Mouse (Mus musculus): ENCODE data around the gene Slc12a9. TPM values are rescaled to one million over a fixed set of nuclear protein-coding genes. Genes with fewer than 3 reads are reported as not detected.
A peak's percentile ranks its signal among the peaks of the same experiment; 100 is the strongest.

Slc12a9 gene
- total RNA-seq, 1 experiment = 20.9 TPM

GRCm38 (mm10) chr5:137320996-137321395 lies 12.4 kb downstream of the Slc12a9 start:
- Histone ChIP-seq H3K9ac (ENCODE audit: insufficient read depth, low read depth, low read length, poor library complexity, severe bottlenecking) (no peak overlapping the region), H3K36me3 (ENCODE audit: control insufficient read depth, insufficient read depth, low read length, poor library complexity, severe bottlenecking) (peaks cover 11% of the 10 kb centered on the region), H3K27ac (ENCODE audit: insufficient read depth, low read depth, low read length, poor library complexity, severe bottlenecking) (no peak overlapping the region), H3K9me3 (ENCODE audit: control insufficient read depth, insufficient read depth, low read depth, low read length) (no peaks in the 10 kb centered on the region), H3K4me1 (ENCODE audit: control insufficient read depth in 2 of 2, insufficient read depth in 2 of 2, low read length in 2 of 2, poor library complexity in 1 of 2) (peaks cover 0 to 4% of the 10 kb centered on the region in 2 experiments; a peak in 2 of 4 replicates), H3K4me3 (ENCODE audit: insufficient read depth in 1 of 2, low read depth in 1 of 2, low read length in 2 of 2, poor library complexity in 1 of 2, severe bottlenecking in 1 of 2) (no peak overlapping the region)
- in situ Hi-C loops (cut with MboI; ENCODE audit: low sequenced_read_pairs in 2 of 2, unreplicated experiment in 2 of 2) = no loop called here
- no peak for DNase-seq (ENCODE audit: low read depth, low spot score)
- TF ChIP-seq HCFC1 (IDR thresholded peaks at IDR 0.05; ENCODE audit: borderline replicate concordance, insufficient read depth, low read length) = no peak
- no peak for TF ChIP-seq CHD2 (IDR thresholded peaks at IDR 0.05; ENCODE audit: low read depth, low read length)
- TF ChIP-seq ZNF384 (IDR thresholded peaks at IDR 0.05; ENCODE audit: low read depth, low read length) = no peak
- TF ChIP-seq MAFK (IDR thresholded peaks at IDR 0.05; ENCODE audit: insufficient read depth, low read depth, low read length) = no peak
- TF ChIP-seq ZC3H11A (IDR thresholded peaks at IDR 0.05; ENCODE audit: borderline replicate concordance, low read depth, low read length) = no peak

- H3K36me3 ChIP-seq (ENCODE audit: control insufficient read depth, insufficient read depth, low read length, poor library complexity, severe bottlenecking) = peaks cover 5% of the 10 kb centered on the region; the same call in 1 of the 2 replicates
- no peak overlapping the region for H3K9ac ChIP-seq (ENCODE audit: insufficient read depth, low read depth, low read length, poor library complexity, severe bottlenecking)
- DNase-seq (ENCODE audit: low read depth, low spot score) = no peak
- H3K9me3 ChIP-seq (ENCODE audit: control insufficient read depth, insufficient read depth, low read depth, low read length) = no peaks in the 10 kb centered on the region
- no peak for TF ChIP-seq MAFK (IDR thresholded peaks at IDR 0.05; ENCODE audit: insufficient read depth, low read depth, low read length)
- no peak for TF ChIP-seq HCFC1 (IDR thresholded peaks at IDR 0.05; ENCODE audit: borderline replicate concordance, insufficient read depth, low read length)
- no peak for TF ChIP-seq CHD2 (IDR thresholded peaks at IDR 0.05; ENCODE audit: low read depth, low read length)
- TF ChIP-seq ZNF384 (IDR thresholded peaks at IDR 0.05; ENCODE audit: low read depth, low read length) = no peak
- TF ChIP-seq ZC3H11A (IDR thresholded peaks at IDR 0.05; ENCODE audit: borderline replicate concordance, low read depth, low read length) = no peak
- in situ Hi-C loops (cut with MboI; ENCODE audit: low sequenced_read_pairs in 2 of 2, unreplicated experiment in 2 of 2) = no loop called here
- H3K4me1 ChIP-seq (ENCODE audit: control insufficient read depth in 2 of 2, insufficient read depth in 2 of 2, low read length in 2 of 2, poor library complexity in 1 of 2) = peaks cover 0 to 16% of the 10 kb centered on the region in 2 experiments; a peak in 2 of 4 replicates
- no peak overlapping the region for H3K27ac ChIP-seq (ENCODE audit: insufficient read depth, low read depth, low read length, poor library complexity, severe bottlenecking)
- H3K4me3 ChIP-seq (ENCODE audit: insufficient read depth in 1 of 2, low read depth in 1 of 2, low read length in 2 of 2, poor library complexity in 1 of 2, severe bottlenecking in 1 of 2) = no peak overlapping the region
Observed at GRCm38 (mm10) chr5:137318570-137318969, 14.8 kb downstream of the Slc12a9 start.

GRCm38 (mm10) chr5:137317361-137317760 lies 16.0 kb downstream of the Slc12a9 start:
- peaks cover 0 to 18% of the 10 kb centered on the region in 2 experiments; a peak in 2 of 4 replicates for H3K4me1 ChIP-seq (ENCODE audit: control insufficient read depth in 2 of 2, insufficient read depth in 2 of 2, low read length in 2 of 2, poor library complexity in 1 of 2)
- no peaks in the 10 kb centered on the region for H3K9me3 ChIP-seq (ENCODE audit: control insufficient read depth, insufficient read depth, low read depth, low read length)
- no peak overlapping the region for H3K4me3 ChIP-seq (ENCODE audit: insufficient read depth in 1 of 2, low read depth in 1 of 2, low read length in 2 of 2, poor library complexity in 1 of 2, severe bottlenecking in 1 of 2)
- DNase-seq (ENCODE audit: low read depth, low spot score) = no peak
- in situ Hi-C loops (cut with MboI; ENCODE audit: low sequenced_read_pairs in 2 of 2, unreplicated experiment in 2 of 2) = no loop called here
- no peak overlapping the region for H3K9ac ChIP-seq (ENCODE audit: insufficient read depth, low read depth, low read length, poor library complexity, severe bottlenecking)
- no peak for TF ChIP-seq MAFK (IDR thresholded peaks at IDR 0.05; ENCODE audit: insufficient read depth, low read depth, low read length)
- TF ChIP-seq ZC3H11A (IDR thresholded peaks at IDR 0.05; ENCODE audit: borderline replicate concordance, low read depth, low read length) = no peak
- TF ChIP-seq HCFC1 (IDR thresholded peaks at IDR 0.05; ENCODE audit: borderline replicate concordance, insufficient read depth, low read length) = no peak
- no peak for TF ChIP-seq CHD2 (IDR thresholded peaks at IDR 0.05; ENCODE audit: low read depth, low read length)
- no peak for TF ChIP-seq ZNF384 (IDR thresholded peaks at IDR 0.05; ENCODE audit: low read depth, low read length)
- peaks cover 6% of the 10 kb centered on the region; the same call in 1 of the 2 replicates for H3K36me3 ChIP-seq (ENCODE audit: control insufficient read depth, insufficient read depth, low read length, poor library complexity, severe bottlenecking)
- H3K27ac ChIP-seq (ENCODE audit: insufficient read depth, low read depth, low read length, poor library complexity, severe bottlenecking) = no peak overlapping the region

- Histone ChIP-seq H3K4me3 (ENCODE audit: insufficient read depth in 1 of 2, low read depth in 1 of 2, low read length in 2 of 2, poor library complexity in 1 of 2, severe bottlenecking in 1 of 2) (peak overlapping the region; percentile 3 to 56; a peak in 3 of 4 replicates), H3K9ac (ENCODE audit: insufficient read depth, low read depth, low read length, poor library complexity, severe bottlenecking) (peak overlapping the region; percentile 67; the same call in 1 of the 2 replicates), H3K27ac (ENCODE audit: insufficient read depth, low read depth, low read length, poor library complexity, severe bottlenecking) (no peak overlapping the region), H3K36me3 (ENCODE audit: control insufficient read depth, insufficient read depth, low read length, poor library complexity, severe bottlenecking) (peaks cover 14% of the 10 kb centered on the region), H3K9me3 (ENCODE audit: control insufficient read depth, insufficient read depth, low read depth, low read length) (no peaks in the 10 kb centered on the region), H3K4me1 (ENCODE audit: control insufficient read depth in 2 of 2, insufficient read depth in 2 of 2, low read length in 2 of 2, poor library complexity in 1 of 2) (peaks cover 0 to 16% of the 10 kb centered on the region in 2 experiments; a peak in 2 of 4 replicates)
- TF ChIP-seq ZNF384 (IDR thresholded peaks at IDR 0.05; ENCODE audit: low read depth, low read length) = no peak
- TF ChIP-seq ZC3H11A (IDR thresholded peaks at IDR 0.05; ENCODE audit: borderline replicate concordance, low read depth, low read length) = no peak
- no peak for TF ChIP-seq MAFK (IDR thresholded peaks at IDR 0.05; ENCODE audit: insufficient read depth, low read depth, low read length)
- no peak for TF ChIP-seq HCFC1 (IDR thresholded peaks at IDR 0.05; ENCODE audit: borderline replicate concordance, insufficient read depth, low read length)
- TF ChIP-seq CHD2 (IDR thresholded peaks at IDR 0.05; ENCODE audit: low read depth, low read length) = no peak
- no peak for DNase-seq (ENCODE audit: low read depth, low spot score)
- in situ Hi-C loops (cut with MboI; ENCODE audit: low sequenced_read_pairs in 2 of 2, unreplicated experiment in 2 of 2) = no loop called here
Observed at GRCm38 (mm10) chr5:137315084-137315903, 18.1 kb downstream of the Slc12a9 start.

All from ES-E14 (cell line).